In the genomic region with DNA sequence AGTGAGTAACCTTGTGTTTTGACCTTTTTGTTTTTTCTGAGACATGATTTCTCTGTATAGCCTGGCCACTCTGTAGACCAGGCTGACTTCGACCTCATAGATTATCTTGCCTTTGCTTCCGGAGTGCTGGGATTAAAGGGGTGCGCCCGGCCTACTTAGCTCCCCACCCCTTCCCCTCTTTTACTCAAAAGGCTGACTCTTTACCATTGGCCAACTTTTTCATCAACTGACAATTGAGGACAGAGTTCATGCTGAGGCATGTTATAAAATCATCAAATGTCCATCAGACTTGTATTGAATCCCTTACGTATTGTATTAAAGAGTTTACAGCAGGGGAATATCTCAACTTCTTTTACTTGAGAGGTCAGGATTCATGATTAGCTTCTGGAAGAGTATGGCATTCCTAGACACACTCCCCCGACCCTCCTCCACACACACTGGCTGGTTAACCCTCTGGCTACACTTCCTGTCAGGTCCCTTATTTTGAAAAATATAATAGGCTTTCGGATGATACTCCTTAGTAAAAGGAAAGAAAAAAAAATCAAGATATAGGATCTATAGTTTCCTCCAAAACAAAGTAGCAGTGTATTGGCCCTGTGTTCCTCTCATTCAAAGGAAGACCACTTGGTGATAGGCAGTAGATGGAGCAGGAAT, we compare ENCODE assay signal across 8 mouse cellular contexts.
DNase-seq lines count a peak whose midpoint lies in the region; ATAC-seq and TF ChIP-seq lines count a peak whose summit lies in the region.

No protein-coding gene starts in this region.

- H3K27me3 ChIP-seq in hindbrain, postnatal 0 days (ENCODE audit: insufficient read depth, low read length) = no peaks in the 10 kb centered on the region
- H3K27me3 ChIP-seq in midbrain, embryonic 16.5 days (ENCODE audit: control insufficient read depth, insufficient read depth, low read depth, low read length) = no peaks in the 10 kb centered on the region

- WGBS in hindbrain, postnatal 0 days = 34% methylated on average over 7 of the region's 7 CpGs
- WGBS in midbrain, embryonic 16.5 days = 25% methylated on average over 7 of the region's 7 CpGs

- peak overlapping the region; percentile 72 for H3K27ac ChIP-seq in left cerebral cortex, adult 2 months
- peak overlapping the region; percentile 95 for H3K27ac ChIP-seq in hindbrain, postnatal 0 days
- peak overlapping the region; percentile 86 for H3K27ac ChIP-seq in midbrain, embryonic 16.5 days (ENCODE audit: low read length)

- ATAC-seq in hindbrain, postnatal 0 days = no peak
- ATAC-seq in midbrain, embryonic 16.5 days = no peak; the same call in 1 of the 2 replicates

- H3K9me3 ChIP-seq in hindbrain, postnatal 0 days (ENCODE audit: low read length) = no peaks in the 10 kb centered on the region
- H3K9me3 ChIP-seq in midbrain, embryonic 16.5 days (replicated peaks; ENCODE audit: control insufficient read depth, low read length, poor library complexity, severe bottlenecking) = no peaks in the 10 kb centered on the region

- H3K4me3 ChIP-seq in left cerebral cortex, adult 2 months = peak overlapping the region; percentile 65
- peak overlapping the region; percentile 94 for H3K4me3 ChIP-seq in hindbrain, postnatal 0 days (ENCODE audit: low read length)
- H3K4me3 ChIP-seq in midbrain, embryonic 16.5 days (ENCODE audit: low read depth, low read length) = peak overlapping the region; percentile 94

- no peak for DNase-seq in left cerebral cortex, adult 2 months (ENCODE audit: extremely low spot score in 1 of 2, low spot score in 2 of 2)
- no peak for DNase-seq in left cerebral cortex, adult 8-10 months (ENCODE audit: low spot score in 2 of 2)
- peak; percentile 10 for DNase-seq in c-Kit-positive CD71-positive TER-119-negative erythroid progenitor cells, embryonic 14.5 days (ENCODE audit: low read depth)
- no peak for DNase-seq in hindbrain, postnatal 0 days (ENCODE audit: low spot score)
- DNase-seq in spleen, postnatal 4 days (ENCODE audit: low spot score in 2 of 2) = no peak
- no peak for DNase-seq in cerebellum, adult 11-12 months
- no peak for DNase-seq in right cerebral cortex, postnatal 25 days

- intact Hi-C loops in left cerebral cortex, adult 2 months (cut with DNase I) = loop anchor here (5.0 kb wide), 1 partner anchor 130 kb away; no protein-coding TSS in a partner anchor

- peaks cover 13% of the 10 kb centered on the region; the same call in 1 of the 2 replicates for H3K36me3 ChIP-seq in hindbrain, postnatal 0 days (ENCODE audit: insufficient read depth, low read length)
- H3K36me3 ChIP-seq in midbrain, embryonic 16.5 days (ENCODE audit: control insufficient read depth, insufficient read depth, low read length) = no peaks in the 10 kb centered on the region

- H3K9ac ChIP-seq in hindbrain, postnatal 0 days (replicated peaks; ENCODE audit: low read length) = peak overlapping the region; percentile 90
- peak overlapping the region; percentile 51 for H3K9ac ChIP-seq in midbrain, embryonic 16.5 days (ENCODE audit: low read depth, low read length)

- no peak for TF ChIP-seq CTCF in left cerebral cortex, adult 2 months (IDR thresholded peaks at IDR 0.05)
- no peak for TF ChIP-seq CTCF in hindbrain, postnatal 0 days (IDR thresholded peaks at IDR 0.05; ENCODE audit: low read depth)

- H3K4me2 ChIP-seq in hindbrain, postnatal 0 days (ENCODE audit: low read depth, low read length) = peak overlapping the region; percentile 98
- H3K4me2 ChIP-seq in midbrain, embryonic 16.5 days (ENCODE audit: low read length) = peak overlapping the region; percentile 99

- peaks cover 23% of the 10 kb centered on the region for H3K4me1 ChIP-seq in hindbrain, postnatal 0 days (ENCODE audit: insufficient read depth, low read length)
- H3K4me1 ChIP-seq in midbrain, embryonic 16.5 days (ENCODE audit: control insufficient read depth, insufficient read depth, low read length) = peaks cover 28% of the 10 kb centered on the region
